Mouse (Mus musculus): ENCODE results near the gene Psme3.
"Not testable (repeated sequence)": the region's sequence is repeated elsewhere in the genome, so short reads cannot be mapped to it uniquely, and the experiment has no call there.

Psme3 gene

GRCm38 (mm10) chr11:101312150-101312549 lies 3.9 kb upstream of the Psme3 start:
- no peak for DNase-seq (ENCODE audit: low read depth)

DNA sequence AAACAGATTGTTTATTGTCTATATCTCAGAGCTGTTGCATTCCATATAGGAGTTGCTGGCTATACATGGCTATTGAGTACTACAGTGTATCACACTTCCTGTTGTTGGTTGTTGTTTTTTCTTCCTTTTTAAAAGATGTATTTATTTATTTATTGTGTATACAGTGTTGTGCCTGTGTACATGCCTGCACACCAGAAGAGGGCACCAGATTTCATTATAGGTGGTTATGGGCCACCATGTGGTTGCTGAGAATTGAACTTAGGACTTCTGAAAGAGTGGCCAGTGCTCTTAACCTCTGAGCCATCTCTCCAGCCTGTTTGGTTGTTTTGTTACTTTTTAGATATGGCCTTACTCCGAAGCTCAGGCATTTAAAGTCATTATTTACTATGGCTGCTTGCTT lies 1.4 kb upstream of the Psme3 start:
- no peak for DNase-seq (ENCODE audit: low read depth)

- no peak for DNase-seq (ENCODE audit: low read depth)
Measured at GRCm38 (mm10) chr11:101315082-101315650, 847 bp upstream of the Psme3 start.

- no peak for DNase-seq (ENCODE audit: low read depth)
Measured at GRCm38 (mm10) chr11:101316501-101316917, 496 bp downstream of the Psme3 start.

- DNase-seq (ENCODE audit: low read depth) = peak; percentile 30
Measured at GRCm38 (mm10) chr11:101323609-101324008, 7.6 kb downstream of the Psme3 start.

DNA sequence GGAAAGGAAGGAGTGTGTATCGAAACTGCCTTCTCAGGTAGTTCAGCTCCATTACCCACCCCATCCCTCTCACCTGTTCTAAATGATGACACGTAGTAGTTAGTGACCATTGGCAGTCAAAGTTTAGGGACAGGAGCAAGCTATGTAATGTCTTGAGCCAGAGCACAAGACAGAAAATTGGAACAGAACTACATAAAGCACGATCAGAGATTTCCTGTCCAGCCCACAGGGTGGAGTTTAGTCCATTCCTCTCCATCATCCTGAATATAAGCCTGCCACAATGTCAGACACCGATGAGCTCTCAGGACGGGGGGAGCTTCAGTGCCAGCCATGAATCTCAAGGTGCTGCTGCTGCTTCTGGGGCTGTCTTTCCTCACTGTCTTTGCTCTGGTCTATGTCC lies 8.8 kb downstream of the Psme3 start, which contains the start of gene Aoc2:
Gene Aoc2, plus strand, starts transcription at position 301 of the 400 bp plus-strand sequence.
- no peak for DNase-seq (ENCODE audit: low read depth)

DNA sequence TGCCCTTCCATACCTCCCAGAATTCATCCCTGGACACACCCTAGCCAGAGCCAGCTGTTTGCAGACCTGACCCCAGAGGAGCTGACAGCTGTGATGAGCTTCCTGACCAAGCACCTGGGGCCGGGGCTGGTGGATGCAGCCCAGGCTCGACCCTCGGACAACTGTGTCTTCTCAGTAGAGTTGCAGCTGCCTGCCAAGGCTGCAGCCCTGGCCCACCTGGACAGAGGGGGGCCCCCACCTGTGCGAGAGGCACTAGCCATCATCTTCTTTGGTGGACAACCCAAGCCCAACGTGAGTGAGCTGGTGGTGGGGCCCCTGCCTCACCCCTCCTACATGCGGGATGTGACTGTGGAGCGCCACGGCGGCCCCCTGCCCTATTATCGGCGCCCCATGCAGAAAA lies 9.2 kb downstream of the Psme3 start:
- DNase-seq (ENCODE audit: low read depth) = not testable (repeated sequence)

- DNase-seq (ENCODE audit: low read depth) = no peak
Measured at GRCm38 (mm10) chr11:101326147-101326546, 10.1 kb downstream of the Psme3 start.

DNA sequence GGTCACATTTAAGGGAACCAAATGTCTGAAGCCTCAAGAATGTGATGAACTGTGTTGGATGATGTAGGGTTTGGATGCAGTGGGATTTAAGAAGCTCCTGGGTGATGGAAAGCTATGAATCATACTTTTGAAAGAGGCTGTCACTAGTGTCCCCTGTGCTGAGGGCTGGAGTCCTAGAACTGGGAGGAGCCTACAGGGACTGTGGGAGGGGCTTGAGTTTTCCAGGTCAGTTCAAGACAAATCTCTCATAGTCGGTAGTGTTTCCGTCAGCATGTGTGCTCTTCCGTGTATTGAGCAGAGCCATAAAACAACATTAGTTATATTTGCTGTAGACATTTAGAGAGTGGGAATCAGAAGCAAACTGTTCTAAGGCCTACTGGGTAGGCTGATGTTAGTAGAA lies 11.3 kb downstream of the Psme3 start:
- DNase-seq (ENCODE audit: low read depth) = no peak

GRCm38 (mm10) chr11:101328941-101329635 lies 13.1 kb downstream of the Psme3 start:
- peak; percentile 69 for DNase-seq (ENCODE audit: low read depth)

DNA sequence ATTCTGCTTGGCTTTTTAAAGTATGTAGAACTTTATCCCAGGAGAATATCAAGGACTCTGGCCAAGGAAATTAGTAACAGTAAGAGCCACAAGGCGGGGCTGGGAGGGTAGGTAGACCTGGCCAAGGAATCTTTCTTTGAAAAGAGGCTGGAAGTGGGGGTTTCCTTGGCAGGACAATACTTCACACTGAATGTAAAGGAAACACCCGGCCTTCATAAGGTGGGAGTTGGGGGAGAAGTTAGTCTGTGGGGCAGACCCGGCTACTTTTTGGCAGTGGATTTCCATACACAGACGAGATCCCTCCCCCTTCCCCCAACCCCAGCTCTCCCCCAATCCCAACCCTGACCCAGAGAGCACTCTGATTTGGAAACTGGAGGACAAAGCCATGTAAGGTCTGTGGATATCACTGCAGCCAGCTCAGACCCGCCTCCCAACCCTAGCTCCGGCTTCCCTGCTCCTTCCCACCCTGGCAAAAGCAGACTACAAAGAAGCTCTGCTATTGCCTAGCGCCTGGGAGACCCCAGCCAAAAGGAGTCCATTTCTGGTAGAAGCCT lies 14.4 kb downstream of the Psme3 start, which contains the start of gene Aoc3:
Gene Aoc3, plus strand, starts transcription at position 235 of the 554 bp plus-strand sequence.
- peak; percentile 46 for DNase-seq (ENCODE audit: low read depth)

- not testable (repeated sequence) for DNase-seq (ENCODE audit: low read depth)
Measured at GRCm38 (mm10) chr11:101330961-101331360, 14.9 kb downstream of the Psme3 start.

- no peak for DNase-seq (ENCODE audit: low read depth)
Measured at GRCm38 (mm10) chr11:101332537-101332936, 16.5 kb downstream of the Psme3 start.

- no peak for DNase-seq (ENCODE audit: low read depth)
Measured at GRCm38 (mm10) chr11:101334023-101334422, 18.0 kb downstream of the Psme3 start.

- no peak for DNase-seq (ENCODE audit: low read depth)
Measured at GRCm38 (mm10) chr11:101334516-101334915, 18.5 kb downstream of the Psme3 start.

DNA sequence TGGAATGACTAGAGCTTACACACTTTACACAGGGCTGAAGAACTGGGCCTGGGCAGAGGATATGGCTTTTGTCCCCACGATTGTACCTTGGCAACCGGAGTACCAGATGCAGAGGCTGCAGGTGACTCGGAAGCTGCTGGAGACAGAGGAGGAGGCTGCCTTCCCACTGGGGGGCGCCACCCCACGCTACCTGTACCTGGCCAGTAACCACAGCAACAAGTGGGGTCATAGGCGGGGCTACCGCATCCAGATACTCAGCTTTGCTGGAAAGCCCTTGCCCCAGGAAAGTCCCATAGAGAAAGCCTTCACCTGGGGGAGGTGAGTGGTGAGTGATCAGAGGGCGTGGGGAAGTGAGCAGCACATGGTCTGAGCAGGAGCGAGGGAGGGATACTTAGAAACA lies 19.7 kb downstream of the Psme3 start:
- DNase-seq (ENCODE audit: low read depth) = no peak

DNA sequence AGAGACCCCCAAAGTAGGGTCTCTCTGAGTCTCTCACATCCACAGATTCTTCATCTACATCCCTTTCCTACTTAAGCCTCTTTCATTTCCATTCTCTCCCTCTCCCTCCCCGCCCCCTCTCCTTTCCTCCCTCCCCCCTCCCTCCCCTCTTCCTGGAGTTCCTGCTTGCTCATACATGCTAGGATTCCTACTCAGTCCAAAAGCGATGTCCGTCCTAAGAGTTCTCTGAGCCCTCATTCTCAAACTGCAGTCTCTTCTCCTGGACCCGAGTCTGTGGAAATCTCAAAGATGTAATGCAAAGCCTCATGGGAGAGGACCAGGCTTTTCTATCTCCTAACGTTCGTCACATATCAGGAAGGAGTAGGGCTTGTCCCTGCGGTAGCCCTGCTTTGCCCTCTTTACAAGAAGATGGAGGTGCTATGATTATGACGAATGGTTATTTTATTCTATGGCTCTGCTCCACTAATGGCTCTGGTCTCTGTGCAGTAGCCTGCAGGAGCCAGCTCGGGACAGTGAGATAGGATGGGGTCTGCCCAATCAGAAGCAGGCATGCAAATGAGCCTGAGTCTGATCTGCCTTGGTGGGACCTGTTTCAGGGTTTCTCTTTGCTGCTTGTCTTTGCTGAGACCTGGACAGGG lies 22.2 kb downstream of the Psme3 start:
- DNase-seq (ENCODE audit: low read depth) = no peak

DNA sequence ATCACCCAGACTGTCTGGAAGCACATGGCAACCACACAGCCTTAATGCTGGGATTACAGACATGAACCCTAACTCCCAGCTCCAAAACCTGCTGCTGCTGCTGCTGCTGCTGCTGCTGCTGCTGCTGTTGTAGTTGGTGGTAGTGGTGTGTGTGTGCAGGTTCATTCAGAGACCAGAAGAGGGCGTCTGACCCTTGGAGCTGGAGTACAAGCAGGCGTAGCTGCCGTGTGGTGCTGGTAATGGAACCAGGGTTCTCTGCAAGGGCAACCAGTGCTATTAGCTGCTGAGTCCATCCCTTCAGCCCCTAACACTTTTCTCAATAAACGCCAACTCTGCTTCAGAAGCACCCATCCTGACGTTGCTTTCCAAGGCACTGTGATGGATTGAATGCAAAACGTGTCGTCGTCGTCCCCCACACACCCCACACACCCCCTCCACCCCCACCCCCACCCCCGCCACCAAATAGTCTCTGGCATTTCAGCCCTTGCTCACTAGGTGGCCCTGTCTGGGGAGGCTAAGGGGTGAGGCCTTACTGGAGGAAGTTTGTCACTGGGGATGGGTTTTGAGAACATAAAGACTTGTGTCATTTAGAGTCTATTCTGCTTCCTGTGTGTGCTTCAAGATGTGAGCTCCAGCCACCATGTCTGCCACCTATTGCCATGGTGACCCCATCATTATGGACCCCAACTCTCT lies 31.2 kb downstream of the Psme3 start:
- no peak for DNase-seq (ENCODE audit: low read depth)

DNA sequence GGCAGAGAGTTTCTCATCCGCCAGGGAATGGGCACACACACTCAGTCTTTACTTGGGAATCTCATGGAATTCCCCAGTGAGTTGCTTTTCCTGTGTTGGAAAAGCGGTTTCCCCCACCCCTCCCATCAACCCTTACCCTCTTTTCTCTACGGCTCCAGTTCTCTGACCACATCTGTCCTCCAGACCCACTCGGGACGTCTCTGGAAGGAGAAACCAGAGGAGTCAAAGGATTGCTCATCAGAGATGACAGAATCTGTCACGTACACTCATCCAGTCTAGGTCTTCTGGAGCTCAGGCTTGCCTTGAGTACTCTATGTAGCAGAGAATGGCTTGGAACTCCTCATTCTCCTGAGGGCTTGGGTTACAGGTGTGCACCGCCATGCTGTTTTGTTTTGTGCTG lies 32.8 kb downstream of the Psme3 start:
- no peak for DNase-seq (ENCODE audit: low read depth)

GRCm38 (mm10) chr11:101349216-101349615 lies 33.2 kb downstream of the Psme3 start:
- DNase-seq (ENCODE audit: low read depth) = no peak

DNA sequence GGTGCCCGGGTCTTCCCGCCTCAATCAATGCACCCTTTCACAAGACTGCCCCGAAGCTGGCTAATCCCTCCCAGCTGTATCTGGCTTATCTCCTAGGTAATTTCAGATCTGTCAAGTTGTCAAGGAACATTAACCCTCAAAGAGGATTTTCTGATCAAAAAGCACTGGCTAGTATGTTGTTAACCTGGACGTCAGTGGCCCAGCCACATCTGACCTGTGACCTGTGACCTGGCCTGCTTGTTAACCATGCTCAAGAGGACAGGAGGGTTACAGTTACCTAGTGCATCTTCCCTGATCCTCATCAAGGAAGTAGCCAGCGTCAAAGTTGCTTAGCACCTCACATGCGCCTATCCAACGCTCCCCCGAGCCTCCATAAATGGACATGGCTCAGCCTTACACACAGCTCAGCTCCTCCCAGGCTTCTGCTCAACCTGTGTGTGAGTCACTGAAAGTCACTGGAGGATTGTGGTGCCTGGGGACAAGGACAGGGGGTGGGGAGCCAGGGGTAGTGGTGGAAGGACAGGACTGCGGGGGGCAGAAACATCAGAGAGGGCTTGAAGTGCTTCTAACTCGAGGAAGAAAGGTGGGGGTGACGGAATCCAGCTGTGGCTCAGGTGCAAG lies 35.2 kb downstream of the Psme3 start:
- no peak for DNase-seq (ENCODE audit: low read depth)

DNA sequence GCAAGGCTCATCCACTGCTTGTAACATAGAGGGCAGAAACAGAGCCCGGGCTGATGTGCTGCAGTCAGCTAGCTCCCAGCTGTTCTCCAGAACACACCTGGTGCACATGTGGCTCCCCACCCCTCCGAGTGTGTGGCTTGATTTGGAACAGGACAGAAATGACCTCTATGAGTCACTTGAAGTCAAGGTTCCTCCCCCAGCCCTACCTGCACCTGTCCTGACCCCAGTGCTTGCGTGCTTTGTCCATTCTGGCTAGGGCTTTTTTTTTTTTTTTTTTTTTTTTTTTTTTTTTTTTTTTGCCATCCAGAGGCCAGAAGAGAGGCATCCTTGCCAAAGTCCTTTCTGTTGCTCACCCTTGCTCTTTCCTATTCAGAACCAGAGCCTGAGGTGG lies 35.7 kb downstream of the Psme3 start:
- no peak for DNase-seq (ENCODE audit: low read depth)

All from fibroblast of lung, adult 2 months (primary cell).